Mouse (Mus musculus) lung, adult 2 months (tissue): Measurements from ENCODE around the gene Itga8.

Experiments
- CTCF ChIP-seq: fragments of 200-500 bp; IDR thresholded peaks from 2 replicates; pipeline ENCODE4 v1.5.1; 2011; ENCODE audit warnings: mild to moderate bottlenecking, low read length, control low read depth; ENCODE audit not compliant: insufficient read depth
- POLR2A ChIP-seq: fragments of 200-500 bp; IDR thresholded peaks from 2 replicates; pipeline ENCODE4 v1.6.1; 2011; ENCODE audit warnings: low read depth, mild to moderate bottlenecking, control low read depth, low read length, borderline replicate concordance; ENCODE audit errors: extremely low read depth

GRCm38 (mm10) chr2:12090993-12091392 lies 210.7 kb downstream of the Itga8 start:
- no peak for TF ChIP-seq CTCF
- TF ChIP-seq POLR2A: no peak
